8 mouse cellular contexts compared by ENCODE assay signal in the genomic region with DNA sequence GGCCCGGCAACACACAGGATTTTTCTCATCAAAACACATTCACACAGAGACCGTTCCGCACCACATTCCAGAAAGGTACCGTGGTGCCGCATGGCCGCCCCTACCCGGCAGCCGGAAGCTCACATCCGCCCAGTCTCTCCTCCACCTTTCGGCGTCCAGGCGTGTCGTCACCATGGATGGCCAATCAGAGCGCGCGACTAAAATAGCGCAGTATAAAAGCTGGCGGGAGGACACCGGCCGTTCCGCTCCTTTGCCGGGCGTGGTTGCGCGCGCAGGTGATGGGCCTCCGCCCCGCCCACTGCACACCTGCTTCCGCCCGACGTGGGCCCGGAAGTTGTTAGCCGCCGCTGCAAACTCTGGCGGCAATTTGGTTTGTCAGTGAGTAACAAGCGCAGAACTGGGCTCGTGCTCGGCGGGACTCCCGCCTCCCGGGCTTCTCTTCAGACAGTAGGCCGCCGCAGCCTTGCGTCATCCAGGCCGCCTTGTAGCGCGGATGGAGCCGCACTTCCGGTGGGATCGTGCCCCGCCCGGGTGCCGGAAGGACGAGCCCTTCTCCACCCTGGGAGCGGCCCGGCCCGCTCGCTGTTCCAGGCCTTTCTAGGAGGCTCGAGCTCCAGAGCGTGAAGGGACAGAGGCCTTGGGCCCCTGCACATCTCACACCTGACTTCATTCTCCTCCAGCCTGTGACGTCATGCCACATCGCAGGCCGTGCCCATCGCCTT. TPM values are rescaled to one million over a fixed set of nuclear protein-coding genes. Genes with fewer than 3 reads are reported as not detected.
DNase-seq lines count a peak whose midpoint lies in the region; ATAC-seq and TF ChIP-seq lines count a peak whose summit lies in the region.

No protein-coding gene starts in this region.

- H3K27ac ChIP-seq in forebrain, embryonic 16.5 days (ENCODE audit: low read length) = peak overlapping the region; percentile 98
- H3K27ac ChIP-seq in layer of hippocampus, adult 2 months = peak overlapping the region; percentile 92
- H3K27ac ChIP-seq in lung, embryonic 14.5 days (ENCODE audit: low read depth) = peak overlapping the region; percentile 98
- peak overlapping the region; percentile 87 for H3K27ac ChIP-seq in olfactory bulb, adult 2 months (ENCODE audit: insufficient read depth, low read depth, low read length)
- H3K27ac ChIP-seq in thymus, adult 2 months (ENCODE audit: control insufficient read depth, insufficient read depth, low read length) = peak overlapping the region; percentile 95

- H3K9ac ChIP-seq in forebrain, embryonic 16.5 days (replicated peaks; ENCODE audit: low read depth, low read length) = peak overlapping the region; percentile 68
- H3K9ac ChIP-seq in lung, embryonic 14.5 days = peak overlapping the region; percentile 69

- intact Hi-C loops in heart, postnatal 36 days (cut with DNase I) = loop anchor here (2.0 kb wide), 1 partner anchor 45 kb away; a partner anchor contains a TSS

- no peaks in the 10 kb centered on the region for H3K27me3 ChIP-seq in G1E (ENCODE audit: insufficient read depth, low read length)
- no peaks in the 10 kb centered on the region for H3K27me3 ChIP-seq in forebrain, embryonic 16.5 days (replicated peaks; ENCODE audit: control insufficient read depth, insufficient read depth, low read length)
- H3K27me3 ChIP-seq in lung, embryonic 14.5 days (ENCODE audit: insufficient read depth, low read length) = no peaks in the 10 kb centered on the region
- H3K27me3 ChIP-seq in thymus, adult 2 months (ENCODE audit: control insufficient read depth, insufficient read depth, low read length) = no peaks in the 10 kb centered on the region

- H3K9me3 ChIP-seq in G1E (replicated peaks) = peaks cover 3% of the 10 kb centered on the region; the same call in 1 of the 2 replicates
- no peaks in the 10 kb centered on the region for H3K9me3 ChIP-seq in forebrain, embryonic 16.5 days (ENCODE audit: control insufficient read depth, low read length)
- no peaks in the 10 kb centered on the region for H3K9me3 ChIP-seq in lung, embryonic 14.5 days (ENCODE audit: low read depth, low read length)

- H3K4me2 ChIP-seq in forebrain, embryonic 16.5 days (ENCODE audit: low read length) = peak overlapping the region; percentile 68
- peak overlapping the region; percentile 82 for H3K4me2 ChIP-seq in lung, embryonic 14.5 days

- no peak for TF ChIP-seq CTCF in G1E (IDR thresholded peaks at IDR 0.05; ENCODE audit: low read depth, low read length)
- TF ChIP-seq CTCF in layer of hippocampus, adult 2 months (conservative IDR thresholded peaks at IDR 0.05) = no peak
- TF ChIP-seq CTCF in lung, embryonic 14.5 days (IDR thresholded peaks at IDR 0.05; ENCODE audit: low read depth) = no peak
- TF ChIP-seq CTCF in olfactory bulb, adult 2 months (IDR thresholded peaks at IDR 0.05; ENCODE audit: insufficient read depth, low read depth, low read length) = no peak
- TF ChIP-seq CTCF in thymus, adult 2 months (IDR thresholded peaks at IDR 0.05; ENCODE audit: borderline replicate concordance, control insufficient read depth, extremely low read depth, insufficient read depth, low read length, poor library complexity) = peak; percentile 57

- under 1% methylated on average over 64 of the region's 64 CpGs for WGBS in forebrain, embryonic 16.5 days
- under 1% methylated on average over 64 of the region's 64 CpGs for WGBS in lung, embryonic 14.5 days
- WGBS in olfactory bulb, adult 2 months = 1% methylated on average over 64 of the region's 64 CpGs
- WGBS in thymus, adult 2 months = under 1% methylated on average over 64 of the region's 64 CpGs

- peak overlapping the region; percentile 75 for H3K4me3 ChIP-seq in G1E (ENCODE audit: low read depth, low read length)
- H3K4me3 ChIP-seq in forebrain, embryonic 16.5 days (replicated peaks; ENCODE audit: low read length) = peak overlapping the region; percentile 56
- peak overlapping the region; percentile 77 for H3K4me3 ChIP-seq in layer of hippocampus, adult 2 months
- peak overlapping the region; percentile 55 for H3K4me3 ChIP-seq in lung, embryonic 14.5 days (ENCODE audit: low read depth, low read length)
- H3K4me3 ChIP-seq in olfactory bulb, adult 2 months (ENCODE audit: insufficient read depth, low read depth, low read length) = peak overlapping the region; percentile 65
- peak overlapping the region; percentile 45 for H3K4me3 ChIP-seq in thymus, adult 2 months (ENCODE audit: control insufficient read depth, insufficient read depth, low read length)

- peak; percentile 67 for TF ChIP-seq POLR2A in olfactory bulb, adult 2 months (IDR thresholded peaks at IDR 0.05; ENCODE audit: insufficient read depth, low read depth, low read length)
- TF ChIP-seq POLR2A in thymus, adult 2 months (IDR thresholded peaks at IDR 0.05; ENCODE audit: control insufficient read depth, extremely low read depth, insufficient read depth, low read length, poor library complexity) = peak; percentile 94

- DNase-seq in G1E (ENCODE audit: low spot score) = peak; percentile 96
- DNase-seq in cerebellum, adult 18-20 months = peak; percentile 98
- peak; percentile 87 to 89 for DNase-seq in heart, postnatal 36 days
- peak; percentile 87 to 89 for DNase-seq in layer of hippocampus, adult 2 months (ENCODE audit: low spot score in 2 of 2)
- DNase-seq in lung, embryonic 14.5 days = peak; percentile 99
- peak; percentile 98 for DNase-seq in thymus, adult 2 months

- H3K36me3 ChIP-seq in G1E (replicated peaks) = no peaks in the 10 kb centered on the region
- H3K36me3 ChIP-seq in forebrain, embryonic 16.5 days (ENCODE audit: control insufficient read depth, insufficient read depth) = no peaks in the 10 kb centered on the region
- H3K36me3 ChIP-seq in lung, embryonic 14.5 days (ENCODE audit: insufficient read depth) = no peaks in the 10 kb centered on the region
- H3K36me3 ChIP-seq in thymus, adult 2 months (ENCODE audit: control insufficient read depth, insufficient read depth, low read length) = no peaks in the 10 kb centered on the region

- peaks cover 21% of the 10 kb centered on the region for H3K4me1 ChIP-seq in G1E (ENCODE audit: insufficient read depth, low read depth, low read length)
- H3K4me1 ChIP-seq in forebrain, embryonic 16.5 days (replicated peaks; ENCODE audit: control insufficient read depth, insufficient read depth, low read length) = peaks cover 9% of the 10 kb centered on the region
- H3K4me1 ChIP-seq in lung, embryonic 14.5 days (ENCODE audit: insufficient read depth) = peaks cover 4% of the 10 kb centered on the region; the same call in 1 of the 2 replicates
- peaks cover 2% of the 10 kb centered on the region; the same call in 1 of the 2 replicates for H3K4me1 ChIP-seq in olfactory bulb, adult 2 months (ENCODE audit: control insufficient read depth, insufficient read depth, low read length)
- H3K4me1 ChIP-seq in thymus, adult 2 months (replicated peaks; ENCODE audit: control insufficient read depth, insufficient read depth, low read length) = peaks cover 19% of the 10 kb centered on the region

- peak; percentile 84 for ATAC-seq in G1E (ENCODE audit: extremely low read depth, insufficient number of reproducible peaks, low FRiP score, poor library complexity, severe bottlenecking)
- ATAC-seq in forebrain, embryonic 16.5 days = peak; percentile 99
- peak; percentile 97 for ATAC-seq in lung, embryonic 14.5 days (ENCODE audit: insufficient read depth)

RNA-seq across cellular contexts. Expression of a gene that starts 45.3 kb away (rescaled TPM):
- total RNA-seq in G1E (2014; fragmentation: Nextera tagmentation) (48.3 and 56.8 TPM in 2 replicates), G1E (2017) (84.3 and 99.9 TPM in 2 replicates)
- 315 and 330 TPM in 2 replicates for polyA plus RNA-seq in G1E (2012)
- polyA plus RNA-seq in forebrain, embryonic 16.5 days (2015; fragmentation: Nextera tagmentation; extraction: Ambion mirVana) = 100 and 127 TPM in 2 replicates
- 10 to 100 TPM; 35.0 to 43.3 TPM for total RNA-seq in heart, postnatal 36 days (2021)
- total RNA-seq in layer of hippocampus, adult 2 months (2021) = 10 to 100 TPM; 48.0 to 51.1 TPM
- 97.1 and 97.3 TPM in 2 replicates for polyA plus RNA-seq in lung, embryonic 14.5 days (2014; fragmentation: Nextera tagmentation; extraction: Ambion mirVana)
- polyA plus RNA-seq in olfactory bulb, adult 2 months (2012; ENCODE audit: insufficient read depth, insufficient read length, low replicate concordance, missing spikeins) = 664 TPM in 1 of 2 replicates, not detected in the other
- polyA plus RNA-seq in thymus, adult 2 months (2012; rRNA removed) = 149 and 189 TPM in 2 replicates

Comparison
In these comparisons a context has a peak if more than half of its experiments do, and no peak if none do; other contexts are left out.
1. Peak in every context shown above with its lines: DNase-seq, ATAC-seq, H3K4me3 ChIP-seq and H3K27ac ChIP-seq.